Mouse (Mus musculus) monocyte, adult 5-6 weeks (primary cell): ENCODE data around the gene Hdac2. TPM values are rescaled to one million over a fixed set of nuclear protein-coding genes. Genes with fewer than 3 reads are reported as not detected.

Experiments used
- total RNA-seq: library from RNA; stranded (forward); fragments of 200-1000, 200-491, 200-594 nt; gene quantifications from 3 replicates; pipeline ENCODE4 v1.2.3, GENCODE M21; 2017

Gene Hdac2
- total RNA-seq, 1 experiment from 2014 or later, result 32.7 TPM

Other genes starting within 250 kb of the Hdac2 start
- 88.8 to 161 TPM (median 153 TPM) in 3 replicates for gene Marcks, start 164.4 kb downstream of the Hdac2 start, total RNA-seq